ENCODE assay signal across 9 mouse cellular contexts in genomic region chr13:43763995-43764579, GRCm38 (mm10). TPM values are rescaled to one million over a fixed set of nuclear protein-coding genes. Genes with fewer than 3 reads are reported as not detected.
DNase-seq lines count a peak whose midpoint lies in the region; ATAC-seq lines count a peak whose summit lies in the region.
"Had no signal": no experiment of that assay in that cellular context is flagged by ENCODE, and none has a peak within 500 bp of the region (broad histone marks: within the 10 kb centered on the region; RNA-seq: fewer than 3 reads in every experiment).

No protein-coding gene starts in this region.

- no peak for ATAC-seq in heart, embryonic 12.5 days (ENCODE audit: insufficient number of reproducible peaks, low FRiP score)
- ATAC-seq in monocyte, adult 5-6 weeks (replicated peaks; ENCODE audit: insufficient number of reproducible peaks, low FRiP score, low TSS enrichment, poor library complexity, severe bottlenecking), result no peak

- 62% methylated on average over 8 of the region's 8 CpGs for WGBS in heart, embryonic 12.5 days

- H3K4me1 ChIP-seq in heart, embryonic 12.5 days (replicated peaks), result peaks cover 5% of the 10 kb centered on the region

- H3K27me3 ChIP-seq in heart, embryonic 12.5 days (replicated peaks), result no peaks in the 10 kb centered on the region

- no peak overlapping the region for H3K4me2 ChIP-seq in heart, embryonic 12.5 days

- H3K4me3 ChIP-seq in heart, embryonic 12.5 days, result no peak overlapping the region

- no peak overlapping the region for H3K27ac ChIP-seq in heart, embryonic 12.5 days (ENCODE audit: poor library complexity, severe bottlenecking)
- H3K27ac ChIP-seq: stomach, postnatal 0 days had no signal

- peaks cover 2% of the 10 kb centered on the region; the same call in 1 of the 2 replicates for H3K9me3 ChIP-seq in heart, embryonic 12.5 days (replicated peaks)

- H3K36me3 ChIP-seq in heart, embryonic 12.5 days, result no peaks in the 10 kb centered on the region

- peak; percentile 92 for DNase-seq in heart, adult 11 months
- DNase-seq in ovary, postnatal 36 days (ENCODE audit: low spot score), result peak; percentile 40
- no peak for DNase-seq in ovary, adult 18-20 months (ENCODE audit: low spot score)
- peak; percentile 27 for DNase-seq in gonadal fat pad, adult 2 months (ENCODE audit: low read depth)
- DNase-seq in right cerebral cortex, postnatal 14 days, result peak; percentile 45
- DNase-seq in kidney, adult 11 months, result no peak

- H3K9ac ChIP-seq in heart, embryonic 12.5 days, result no peak overlapping the region

RNA-seq across cellular contexts. Expression of gene Cd83, which starts 20.5 kb away (rescaled TPM):
- 1.4 and 1.5 TPM in 2 replicates for polyA plus RNA-seq in heart, embryonic 12.5 days (2016; fragmentation: Nextera tagmentation; extraction: Ambion mirVana)
- 3.3 and 5.4 TPM in 2 replicates for polyA plus RNA-seq in gonadal fat pad, adult 2 months (2012; rRNA removed)
- total RNA-seq in monocyte, adult 5-6 weeks (2017), result 165 to 355 TPM (median 352 TPM) in 3 replicates

Comparison
In these comparisons a context has a peak if more than half of its experiments do, and no peak if none do; other contexts are left out.
1. DNase-seq: peak in heart, adult 11 months (single experiment), ovary, postnatal 36 days (single experiment), gonadal fat pad, adult 2 months (single experiment) and right cerebral cortex, postnatal 14 days (single experiment); none in ovary, adult 18-20 months (single experiment) and kidney, adult 11 months (single experiment).